Mouse (Mus musculus) midbrain, postnatal 0 days (tissue): ENCODE results near the gene Calcrl. TPM values are rescaled to one million over a fixed set of nuclear protein-coding genes. Genes with fewer than 3 reads are reported as not detected.

Experiments used
- ATAC-seq: fragments of 200-750 bp; cut with Nextera tagmentation; 2 replicates; pipeline ENCODE4 v1.8.0; 2017; ENCODE audit warnings: moderate number of reproducible peaks, mild to moderate bottlenecking, moderate TSS enrichment, moderate library complexity; ENCODE audit not compliant: low FRiP score
- DNase-seq: peaks from one replicate; pipeline ENCODE4 v3.0.0-alpha.2; 2015; ENCODE audit warnings: low spot score
- H3K27ac ChIP-seq: fragments of 300-500 bp; sonication (generic); 2 replicates; pipeline ENCODE4 v1.5.1; 2014; ENCODE audit warnings: low read depth, mild to moderate bottlenecking, low read length, mixed read lengths
- H3K27me3 ChIP-seq: fragments of 300-500 bp; sonication (generic); 2 replicates; pipeline ENCODE4 v1.6.1; 2014; ENCODE audit warnings: low read length, control low read depth, mixed read lengths; ENCODE audit not compliant: insufficient read depth
- H3K36me3 ChIP-seq: fragments of 300-500 bp; sonication (generic); 2 replicates; pipeline ENCODE4 v1.6.1; 2014; ENCODE audit warnings: low read length, control low read depth, mixed read lengths; ENCODE audit not compliant: insufficient read depth
- H3K4me1 ChIP-seq: fragments of 300-500 bp; sonication (generic); 2 replicates; pipeline ENCODE4 v1.6.1; 2014; ENCODE audit warnings: mild to moderate bottlenecking, control low read depth, antibody characterized with exemption, low read length, mixed read lengths; ENCODE audit not compliant: insufficient read depth
- H3K4me2 ChIP-seq: fragments of 300-500 bp; sonication (generic); 2 replicates; pipeline ENCODE4 v1.6.1; 2014; ENCODE audit warnings: low read depth, mild to moderate bottlenecking, low read length, mixed read lengths; ENCODE audit not compliant: poor library complexity, severe bottlenecking
- H3K4me3 ChIP-seq: fragments of 300-500 bp; sonication (generic); 2 replicates; pipeline ENCODE4 v1.5.1; 2014; ENCODE audit warnings: low read depth, mild to moderate bottlenecking, low read length, moderate library complexity
- H3K9ac ChIP-seq: fragments of 300-500 bp; sonication (generic); replicated peaks from 2 replicates; pipeline ENCODE4 v1.6.1; 2014; ENCODE audit warnings: mild to moderate bottlenecking, low read length, moderate library complexity, mixed read lengths; ENCODE audit not compliant: poor library complexity, severe bottlenecking
- H3K9me3 ChIP-seq: fragments of 300-500 bp; sonication (generic); 2 replicates; pipeline ENCODE4 v1.6.1; 2016; ENCODE audit warnings: low read length, control low read depth
- CTCF ChIP-seq: IDR thresholded peaks from 2 replicates; pipeline ENCODE4 v1.5.1; 2016; ENCODE audit warnings: antibody characterized with exemption, mild to moderate bottlenecking
- WGBS: fragments of 180-500 bp; shearing (Covaris S2); extraction: QIAGEN DNeasy Blood & Tissue Kit; methylation state at CpG from one replicate; pipeline ENCODE4 v1.1.7; 2014; 5-methylcytosine and 5-hydroxymethylcytosine counted together
- polyA plus RNA-seq: library from polyadenylated mRNA; unstranded; fragments of >200 nt; fragmentation: Nextera tagmentation; extraction: Ambion mirVana; gene quantifications from 2 replicates; pipeline ENCODE4 v1.2.1, GENCODE M21; 2015
- total RNA-seq: library from RNA; depleted of rRNA; stranded (reverse); fragments of >200 nt; gene quantifications from 2 replicates; pipeline ENCODE4 v1.2.3, GENCODE M21; 2014

Gene Calcrl
- total and polyA plus RNA-seq, 2 experiments from 2014 or later, result 6.0 to 19.5 TPM

- Histone ChIP-seq H3K9me3 (no peaks in the 10 kb centered on the region), H3K4me2 (no peak overlapping the region), H3K36me3 (no peaks in the 10 kb centered on the region), H3K9ac (no peak overlapping the region), H3K4me1 (no peaks in the 10 kb centered on the region), H3K27me3 (no peaks in the 10 kb centered on the region), H3K27ac (no peak overlapping the region), H3K4me3 (no peak overlapping the region)
- TF ChIP-seq CTCF, result no peak
- 68% methylated on average over 7 of the region's 7 CpGs for WGBS
- no peak for DNase-seq
- ATAC-seq, result no peak
Measured at GRCm38 (mm10) chr2:84388023-84388416, 37.2 kb downstream of the Calcrl start.

DNA sequence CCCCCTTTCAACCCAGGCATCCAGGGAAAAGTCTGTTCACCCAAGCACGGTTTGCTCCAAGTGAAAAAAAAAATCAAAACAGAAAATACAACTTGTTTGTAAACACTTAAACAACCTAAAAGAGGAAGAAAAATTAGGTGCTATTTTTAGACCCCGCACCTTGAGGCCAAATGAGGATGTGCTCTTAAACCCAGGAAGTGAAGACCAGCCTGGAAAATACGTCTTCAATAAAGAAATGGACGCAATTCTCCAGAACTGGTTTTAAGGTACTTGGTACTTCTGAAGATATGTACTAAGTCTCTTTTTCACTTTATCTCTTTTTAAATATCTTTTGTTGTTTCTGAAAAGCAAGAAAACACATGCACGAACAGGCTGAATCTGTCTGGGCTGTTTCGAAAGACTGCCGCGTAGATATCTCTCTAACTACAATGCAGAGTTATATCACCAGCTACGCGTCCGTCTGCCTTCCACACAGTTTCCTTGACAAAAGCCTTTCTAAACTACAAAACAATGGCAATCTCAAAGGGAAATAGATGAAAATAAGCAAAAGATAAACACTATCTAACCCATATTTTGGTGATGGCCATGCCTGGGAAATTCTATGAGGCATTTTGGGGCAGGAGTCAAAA, 37.7 kb downstream of the Calcrl start:
- Histone ChIP-seq H3K4me2 (peak overlapping the region; percentile 44), H3K36me3 (no peaks in the 10 kb centered on the region), H3K4me1 (no peaks in the 10 kb centered on the region), H3K9me3 (no peaks in the 10 kb centered on the region), H3K27ac (no peak overlapping the region), H3K9ac (no peak overlapping the region), H3K27me3 (no peaks in the 10 kb centered on the region), H3K4me3 (peak overlapping the region; percentile 25)
- DNase-seq, result no peak
- TF ChIP-seq CTCF, result no peak
- ATAC-seq, result no peak
- 56% methylated on average over 11 of the region's 11 CpGs for WGBS

GRCm38 (mm10) chr2:84386563-84387393, 38.4 kb downstream of the Calcrl start:
- no peaks in the 10 kb centered on the region for H3K4me1 ChIP-seq
- peak overlapping the region; percentile 44 for H3K4me2 ChIP-seq
- TF ChIP-seq CTCF, result no peak
- DNase-seq (no peak), ATAC-seq (0 out of 2 replicates have a peak, but pooled peaks have one; percentile 34)
- H3K27ac ChIP-seq, result no peak overlapping the region
- no peaks in the 10 kb centered on the region for H3K36me3 ChIP-seq
- WGBS, result 25% methylated on average over 18 of the region's 18 CpGs
- H3K9ac ChIP-seq, result no peak overlapping the region; the same call in 1 of the 2 replicates
- no peaks in the 10 kb centered on the region for H3K27me3 ChIP-seq
- peak overlapping the region; percentile 25 for H3K4me3 ChIP-seq
- H3K9me3 ChIP-seq, result no peaks in the 10 kb centered on the region

GRCm38 (mm10) chr2:84384911-84385693, 40.1 kb downstream of the Calcrl start:
- no peak overlapping the region for H3K9ac ChIP-seq
- no peaks in the 10 kb centered on the region for H3K4me1 ChIP-seq
- no peak for TF ChIP-seq CTCF
- H3K9me3 ChIP-seq, result no peaks in the 10 kb centered on the region
- no peak overlapping the region for H3K27ac ChIP-seq
- ATAC-seq (no peak), DNase-seq (no peak)
- H3K27me3 ChIP-seq, result no peaks in the 10 kb centered on the region
- H3K4me2 ChIP-seq, result no peak overlapping the region
- H3K4me3 ChIP-seq, result no peak overlapping the region
- WGBS, result 75% methylated on average over 6 of the region's 6 CpGs
- no peaks in the 10 kb centered on the region for H3K36me3 ChIP-seq

DNA sequence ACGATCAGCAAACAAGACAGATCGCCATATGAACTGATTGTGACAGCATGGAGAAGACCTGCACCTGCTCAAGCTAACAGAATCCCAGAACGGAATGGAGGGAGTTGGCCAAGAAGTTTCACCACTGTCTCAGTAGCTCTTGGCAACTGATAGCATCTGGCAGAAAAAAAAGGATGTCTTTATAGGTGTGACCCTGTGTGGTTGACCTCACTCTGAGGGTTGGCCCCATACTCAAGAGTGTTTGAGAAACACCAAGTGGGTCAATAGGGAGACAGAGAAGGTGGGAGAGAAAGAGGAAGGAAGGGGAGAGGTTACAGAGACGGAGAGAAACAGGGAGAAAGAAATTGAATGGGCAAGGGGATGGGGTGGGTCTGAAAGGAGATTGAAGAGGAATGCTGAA, 41.4 kb downstream of the Calcrl start:
- no peak overlapping the region for H3K4me2 ChIP-seq
- H3K27ac ChIP-seq, result no peak overlapping the region
- no peak overlapping the region for H3K9ac ChIP-seq
- H3K4me1 ChIP-seq, result no peaks in the 10 kb centered on the region
- no peaks in the 10 kb centered on the region for H3K27me3 ChIP-seq
- DNase-seq (no peak), ATAC-seq (no peak)
- no peak overlapping the region for H3K4me3 ChIP-seq
- TF ChIP-seq CTCF, result no peak
- H3K36me3 ChIP-seq, result no peaks in the 10 kb centered on the region
- 90% methylated on average over 4 of the region's 4 CpGs for WGBS
- H3K9me3 ChIP-seq, result no peaks in the 10 kb centered on the region
